Mouse (Mus musculus) embryonic facial prominence, embryonic 13.5 days (tissue): ENCODE data around the gene Fbxl22. TPM values are rescaled to one million over a fixed set of nuclear protein-coding genes. Genes with fewer than 3 reads are reported as not detected.

ENCODE experiments used
- polyA plus RNA-seq: library from polyadenylated mRNA; unstranded; fragments of >200 nt; fragmentation: Nextera tagmentation; extraction: Ambion mirVana; gene quantifications from 2 replicates; pipeline ENCODE4 v1.2.1, GENCODE M21; 2015

Gene Fbxl22
- polyA plus RNA-seq, 1 experiment from 2014 or later, result 1.5 TPM

Other genes starting within 250 kb of the Fbxl22 start
- 24.0 and 26.0 TPM in 2 replicates for gene Herc1, start 164.1 kb downstream of the Fbxl22 start, polyA plus RNA-seq
- gene Usp3, start 78.5 kb upstream of the Fbxl22 start, polyA plus RNA-seq, result 75.2 and 92.2 TPM in 2 replicates
- 18.6 and 19.8 TPM in 2 replicates for gene Car12, start 199.1 kb upstream of the Fbxl22 start, polyA plus RNA-seq